Mouse (Mus musculus) small intestine, adult 2 months (tissue): ENCODE measurements around the gene Grm2.

ENCODE experiments used
- CTCF ChIP-seq: fragments of 200-500 bp; IDR thresholded peaks from 2 replicates; pipeline ENCODE4 v1.5.1; 2012; ENCODE audit warnings: low read depth, mild to moderate bottlenecking, control low read depth, inconsistent platforms, low read length, moderate library complexity, mixed read lengths; ENCODE audit not compliant: insufficient replicate concordance, insufficient read length; ENCODE audit errors: extremely low read depth
- POLR2A ChIP-seq: fragments of 200-500 bp; IDR thresholded peaks from 2 replicates; pipeline ENCODE4 v1.6.1; 2012; ENCODE audit warnings: low read depth, mild to moderate bottlenecking, control low read depth, inconsistent platforms, low read length, moderate library complexity

- TF ChIP-seq POLR2A (no peak), CTCF (no peak)
These were observed 28.4 kb upstream of the Grm2 start for GRCm38 (mm10) chr9:106684093-106684872.
